8 mouse cellular contexts compared by ENCODE assay signal in genomic region chr1:171269848-171270572, GRCm38 (mm10). TPM values are rescaled to one million over a fixed set of nuclear protein-coding genes. Genes with fewer than 3 reads are reported as not detected.
DNase-seq lines count a peak whose midpoint lies in the region; ATAC-seq lines count a peak whose summit lies in the region.

Gene B4galt3, plus strand, starts transcription at chr1:171270328.

- peak; percentile 99 for ATAC-seq in inflammation-experienced regulatory T-cells, adult 6 months

- H3K27me3 ChIP-seq in megakaryocyte, embryonic 14.5 days (replicated peaks) = peaks cover under 1% of the 10 kb centered on the region

- H3K4me3 ChIP-seq in megakaryocyte, embryonic 14.5 days (replicated peaks) = peak within 1 kb of the TSS; percentile 99

- H3K4me1 ChIP-seq in megakaryocyte, embryonic 14.5 days = peaks cover 40% of the 10 kb centered on the region

- no peaks in the 10 kb centered on the region for H3K9me3 ChIP-seq in megakaryocyte, embryonic 14.5 days

- peaks cover 35% of the 10 kb centered on the region for H3K36me3 ChIP-seq in megakaryocyte, embryonic 14.5 days (replicated peaks; ENCODE audit: low read length)

- peak; percentile 96 to 99 for DNase-seq in adrenal gland, adult (ENCODE audit: inconsistent age in 2 of 2, low spot score in 1 of 2)
- DNase-seq in embryo, embryonic 10.5 days (ENCODE audit: low spot score) = peak; percentile 93
- peak; percentile 93 for DNase-seq in gastrocnemius, postnatal 25 days
- peak; percentile 83 to 96 for DNase-seq in left cerebral cortex, adult 9 months (ENCODE audit: low spot score in 2 of 2)
- peak; percentile 96 for DNase-seq in right cerebral cortex, adult 2 months (ENCODE audit: low spot score in 2 of 2)
- DNase-seq in urinary bladder, postnatal 10 days (ENCODE audit: low spot score) = peak; percentile 94

RNA-seq across cellular contexts. Expression of gene B4galt3, which starts in this region (rescaled TPM):
- total RNA-seq in gastrocnemius, postnatal 25 days (2021) = 1 to 10 TPM; 8.6 to 9.8 TPM
- 10 to 100 TPM; 35.3 to 68.9 (median 60.8) TPM for polyA plus RNA-seq in inflammation-experienced regulatory T-cells, adult 6 months (2017; shearing (Covaris generic))
- polyA plus RNA-seq in megakaryocyte, embryonic 14.5 days (2012; ENCODE audit: insufficient read depth, low replicate concordance) = 20.5 and 20.6 TPM in 2 replicates

Comparison
In these comparisons a context has a peak if more than half of its experiments do, and no peak if none do; other contexts are left out.
1. Peak in every context shown above with its lines: DNase-seq, ATAC-seq and H3K4me3 ChIP-seq.